ENCODE assay signal across 9 mouse cellular contexts in genomic region chrX:93297001-93297441, GRCm38 (mm10). TPM values are rescaled to one million over a fixed set of nuclear protein-coding genes. Genes with fewer than 3 reads are reported as not detected.
DNase-seq lines count a peak whose midpoint lies in the region; ATAC-seq and TF ChIP-seq lines count a peak whose summit lies in the region.
"Had no signal": no experiment of that assay in that cellular context is flagged by ENCODE, and none has a peak within 500 bp of the region (broad histone marks: within the 10 kb centered on the region; RNA-seq: fewer than 3 reads in every experiment).

No protein-coding gene starts in this region.

- WGBS in kidney, embryonic 14.5 days, result 27% methylated on average over 40 of the region's 40 CpGs
- WGBS in hindbrain, embryonic 16.5 days, result 14% methylated on average over 21 of the region's 40 CpGs
- 19% methylated on average over 38 of the region's 40 CpGs for WGBS in midbrain, postnatal 0 days

- no peaks in the 10 kb centered on the region for H3K9me3 ChIP-seq in kidney, embryonic 14.5 days (ENCODE audit: control insufficient read depth, low read length)
- peaks cover 2% of the 10 kb centered on the region; the same call in 1 of the 2 replicates for H3K9me3 ChIP-seq in hindbrain, embryonic 16.5 days (ENCODE audit: control insufficient read depth, low read length)
- no peaks in the 10 kb centered on the region for H3K9me3 ChIP-seq in midbrain, postnatal 0 days (ENCODE audit: low read length)

- peak overlapping the region; percentile 40 for H3K4me2 ChIP-seq in kidney, embryonic 14.5 days (replicated peaks; ENCODE audit: low read depth, low read length)
- H3K4me2 ChIP-seq in hindbrain, embryonic 16.5 days (ENCODE audit: low read length), result peak overlapping the region; percentile 41
- H3K4me2 ChIP-seq in midbrain, postnatal 0 days (ENCODE audit: low read depth, low read length, poor library complexity, severe bottlenecking), result peak overlapping the region; percentile 15; the same call in 1 of the 2 replicates

- peak; percentile 65 for ATAC-seq in kidney, embryonic 14.5 days (ENCODE audit: low FRiP score, low TSS enrichment)
- ATAC-seq in hindbrain, embryonic 16.5 days, result peak; percentile 40; the same call in 1 of the 2 replicates
- ATAC-seq in midbrain, postnatal 0 days (ENCODE audit: low FRiP score), result peak; percentile 44

- no peak for TF ChIP-seq POLR2A in brain, embryonic 14.5 days (IDR thresholded peaks at IDR 0.05; ENCODE audit: borderline replicate concordance, extremely low read depth, insufficient read depth, insufficient read length, poor library complexity, severe bottlenecking)

- H3K27me3 ChIP-seq in kidney, embryonic 14.5 days (ENCODE audit: control insufficient read depth, insufficient read depth, low read length), result peaks cover 89% of the 10 kb centered on the region
- H3K27me3 ChIP-seq in hindbrain, embryonic 16.5 days (replicated peaks; ENCODE audit: control insufficient read depth, insufficient read depth, low read length), result peaks cover 50% of the 10 kb centered on the region
- H3K27me3 ChIP-seq in midbrain, postnatal 0 days (ENCODE audit: insufficient read depth, low read length), result peaks cover 39% of the 10 kb centered on the region

- DNase-seq in kidney, adult 8-10 months, result no peak
- DNase-seq in brain, embryonic 14.5 days (ENCODE audit: low read depth), result peak; percentile 65
- no peak for DNase-seq in midbrain, postnatal 0 days (ENCODE audit: low spot score)
- DNase-seq in frontal cortex, postnatal 25 days (ENCODE audit: low spot score in 2 of 2), result no peak
- DNase-seq in natural killer cell, adult 2 months (ENCODE audit: low spot score in 2 of 2), result no peak
- DNase-seq in cerebellum, adult 9-10 months, result no peak
- DNase-seq: thymus, postnatal 25 days had no signal

- H3K9ac ChIP-seq in kidney, embryonic 14.5 days (ENCODE audit: low read depth, low read length), result no peak overlapping the region
- no peak overlapping the region for H3K9ac ChIP-seq in hindbrain, embryonic 16.5 days (ENCODE audit: low read depth, low read length)
- no peak overlapping the region for H3K9ac ChIP-seq in midbrain, postnatal 0 days (replicated peaks; ENCODE audit: low read length, poor library complexity, severe bottlenecking)

- H3K4me3 ChIP-seq in kidney, embryonic 14.5 days (ENCODE audit: low read length), result peak overlapping the region; percentile 24
- peak overlapping the region; percentile 17; the same call in 1 of the 2 replicates for H3K4me3 ChIP-seq in hindbrain, embryonic 16.5 days (ENCODE audit: low read length)
- no peak overlapping the region for H3K4me3 ChIP-seq in midbrain, postnatal 0 days (ENCODE audit: low read depth, low read length)

- no peaks in the 10 kb centered on the region for H3K4me1 ChIP-seq in kidney, embryonic 14.5 days (ENCODE audit: control insufficient read depth, insufficient read depth, low read length)
- H3K4me1 ChIP-seq in hindbrain, embryonic 16.5 days (ENCODE audit: control insufficient read depth, insufficient read depth, low read depth, low read length), result no peaks in the 10 kb centered on the region; the same call in 1 of the 2 replicates
- H3K4me1 ChIP-seq in midbrain, postnatal 0 days (ENCODE audit: insufficient read depth, low read length), result no peaks in the 10 kb centered on the region

- H3K36me3 ChIP-seq in kidney, embryonic 14.5 days (ENCODE audit: control insufficient read depth, insufficient read depth, low read length), result no peaks in the 10 kb centered on the region
- no peaks in the 10 kb centered on the region for H3K36me3 ChIP-seq in hindbrain, embryonic 16.5 days (ENCODE audit: control insufficient read depth, insufficient read depth, low read length)
- no peaks in the 10 kb centered on the region for H3K36me3 ChIP-seq in midbrain, postnatal 0 days (ENCODE audit: insufficient read depth, low read length)

- no peak for TF ChIP-seq CTCF in brain, embryonic 14.5 days (IDR thresholded peaks at IDR 0.05; ENCODE audit: borderline replicate concordance, extremely low read depth, insufficient read depth, insufficient read length)
- no peak for TF ChIP-seq CTCF in midbrain, postnatal 0 days (IDR thresholded peaks at IDR 0.05)

- H3K27ac ChIP-seq in kidney, embryonic 14.5 days (ENCODE audit: low read depth, low read length), result no peak overlapping the region
- H3K27ac ChIP-seq in hindbrain, embryonic 16.5 days (ENCODE audit: low read depth, low read length), result no peak overlapping the region
- H3K27ac ChIP-seq in midbrain, postnatal 0 days (ENCODE audit: low read depth, low read length), result no peak overlapping the region

RNA-seq across cellular contexts. Expression of gene Arx, which starts 10.8 kb away (rescaled TPM):
- polyA plus RNA-seq in kidney, embryonic 14.5 days (2014; fragmentation: Nextera tagmentation; extraction: Ambion mirVana), result 0.07 TPM in 1 of 2 replicates, not detected in the other
- 47.6 and 100 TPM in 2 replicates for polyA plus RNA-seq in brain, embryonic 14.5 days (2012; rRNA removed)
- polyA plus RNA-seq in hindbrain, embryonic 16.5 days (2015; fragmentation: Nextera tagmentation; extraction: Ambion mirVana), result 0.59 and 1.6 TPM in 2 replicates
- 1.5 and 3.5 TPM in 2 replicates for total RNA-seq in midbrain, postnatal 0 days (2014; rRNA removed)
- polyA plus RNA-seq in midbrain, postnatal 0 days (2015; fragmentation: Nextera tagmentation; extraction: Ambion mirVana), result 1.8 and 3.7 TPM in 2 replicates

Comparison
In these comparisons a context has a peak if more than half of its experiments do, and no peak if none do; other contexts are left out.
1. RNA of gene Arx, which starts 10.8 kb away (polyA plus RNA-seq): 47.6 to 100 TPM in brain, embryonic 14.5 days; 1.8 to 3.7 TPM in midbrain, postnatal 0 days, 0.59 to 1.6 TPM in hindbrain, embryonic 16.5 days and 0.07 TPM in kidney, embryonic 14.5 days; every median in the first group is over 10 times any median in the second.
2. Peak in every context shown above with its lines, with median percentiles within 50 percentile points of each other: ATAC-seq and H3K4me2 ChIP-seq.